Mouse (Mus musculus) retina, postnatal 1 day (tissue): ENCODE measurements around the gene Evi2.

Source experiments
- DNase-seq: peaks from one replicate; pipeline ENCODE4 v3.0.0-alpha.2; 2012

The Evi2 gene

DNA sequence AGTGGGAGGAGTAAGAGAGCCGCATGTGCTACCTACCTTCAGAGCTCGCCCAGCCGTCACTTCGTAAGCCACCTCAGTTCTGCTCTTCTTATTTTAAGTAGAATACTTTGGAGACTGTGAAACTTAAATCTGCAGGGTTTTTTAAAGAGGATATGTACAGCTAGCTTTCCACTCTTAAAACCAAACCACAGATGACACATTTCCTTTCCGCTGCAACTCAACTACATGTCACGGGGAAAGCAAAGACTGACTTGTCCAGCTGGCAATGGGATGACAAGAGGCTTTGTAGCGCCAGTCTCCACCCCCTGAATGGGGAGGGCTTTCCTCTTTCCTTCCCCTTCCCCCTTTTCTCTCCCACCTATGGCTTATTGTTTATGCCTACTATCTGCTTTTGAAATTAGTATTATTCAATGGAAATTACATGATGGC, at the start of gene Evi2, which contains the start of gene Evi2a:
Evi2 (minus strand) TSS at position 257 of the 429 bp plus-strand sequence.
Evi2a (minus strand) TSS at position 277 of the 429 bp plus-strand sequence.
- peak; percentile 6 for DNase-seq

DNA sequence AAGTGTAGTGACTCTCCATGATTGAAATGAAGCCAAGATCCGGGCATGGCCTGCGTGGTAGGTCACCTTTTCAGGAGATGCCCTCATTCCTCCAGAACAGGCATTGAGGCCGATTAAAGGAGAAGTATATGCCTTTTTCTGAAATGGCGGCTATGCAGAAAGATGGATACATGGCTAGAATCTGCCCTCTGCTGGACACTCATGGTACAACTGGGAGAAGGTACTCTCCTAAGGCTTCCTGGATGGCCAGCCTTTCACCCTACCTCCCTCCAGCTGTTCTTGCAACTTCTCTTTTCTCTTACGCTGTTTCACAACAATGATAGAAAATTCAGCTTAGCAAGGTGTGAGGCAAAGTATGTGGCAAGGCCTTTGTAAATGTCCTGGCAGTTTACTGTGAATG, 47.4 kb upstream of the Evi2 start:
- DNase-seq = peak; percentile 84

DNA sequence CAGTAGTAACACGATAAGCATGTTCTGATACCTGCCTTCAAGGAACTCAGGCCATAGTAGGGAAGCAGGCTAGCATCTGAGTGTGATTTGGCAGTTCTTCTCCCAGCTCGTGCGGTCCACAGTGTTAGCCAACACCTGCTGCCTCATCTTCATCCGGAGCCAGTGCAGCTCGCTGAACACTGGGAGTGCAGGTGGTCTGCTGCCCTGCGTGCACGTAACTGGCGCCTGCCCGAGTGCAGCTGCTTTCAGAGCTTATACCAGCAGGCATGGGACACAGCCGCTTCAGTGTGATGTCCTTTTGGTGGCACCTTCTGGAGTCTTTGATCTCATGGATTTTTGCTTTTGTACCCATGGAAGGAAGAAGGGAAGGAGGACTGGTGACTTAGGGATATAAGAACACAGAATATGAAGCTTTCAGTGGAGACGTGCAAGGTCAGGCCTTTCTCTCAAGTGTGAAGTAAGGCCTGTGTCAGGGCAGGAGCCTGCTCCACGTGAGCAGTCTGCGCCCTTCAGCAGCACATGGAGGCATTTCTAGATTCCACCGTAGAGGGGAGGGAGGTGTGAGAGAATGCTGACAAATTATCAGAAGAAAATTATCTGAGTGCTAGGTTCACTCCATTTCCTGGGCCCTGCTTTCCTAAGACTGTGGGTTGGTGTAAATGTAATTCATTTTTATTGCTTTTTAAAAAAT, 45.1 kb upstream of the Evi2 start:
- DNase-seq = no peak

DNA sequence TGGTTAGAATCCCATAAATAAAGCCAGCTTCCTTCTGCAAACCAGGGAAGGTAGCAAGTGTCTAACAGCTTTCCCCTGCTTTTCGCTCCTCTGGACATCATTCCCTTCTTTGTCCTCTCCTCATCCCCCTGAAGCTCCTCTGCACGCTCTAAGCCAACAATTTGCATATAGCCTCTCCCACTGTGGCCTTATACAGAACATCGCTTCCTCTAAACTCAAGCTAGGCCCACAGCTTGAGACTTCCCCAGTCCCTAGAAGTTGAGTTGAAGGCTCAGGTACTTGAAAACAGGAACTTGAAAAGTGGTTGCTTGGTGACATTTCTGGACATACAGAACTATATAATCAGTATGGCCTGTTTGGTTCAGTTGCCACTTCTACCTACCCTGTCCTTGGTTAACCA, 43.4 kb upstream of the Evi2 start:
- DNase-seq = no peak

DNA sequence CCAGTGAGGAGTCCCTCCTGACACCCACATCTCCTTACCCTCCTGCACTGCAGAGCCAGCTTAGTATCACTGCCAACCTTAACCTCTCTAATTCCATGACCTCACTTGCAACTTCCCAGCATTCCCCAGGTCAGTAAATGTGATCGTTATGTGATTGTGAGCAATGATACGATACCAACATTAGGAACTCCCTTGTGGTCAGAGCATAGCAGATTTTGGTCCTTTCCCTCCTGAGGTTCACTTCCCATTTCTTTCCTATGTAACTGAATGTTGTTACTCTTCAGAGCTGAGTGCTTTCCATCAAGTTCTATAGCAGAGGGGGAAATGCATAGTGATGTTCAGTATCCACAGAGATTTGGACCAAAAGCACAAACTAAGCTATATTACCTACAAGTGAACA, 39.9 kb upstream of the Evi2 start:
- DNase-seq = no peak

DNA sequence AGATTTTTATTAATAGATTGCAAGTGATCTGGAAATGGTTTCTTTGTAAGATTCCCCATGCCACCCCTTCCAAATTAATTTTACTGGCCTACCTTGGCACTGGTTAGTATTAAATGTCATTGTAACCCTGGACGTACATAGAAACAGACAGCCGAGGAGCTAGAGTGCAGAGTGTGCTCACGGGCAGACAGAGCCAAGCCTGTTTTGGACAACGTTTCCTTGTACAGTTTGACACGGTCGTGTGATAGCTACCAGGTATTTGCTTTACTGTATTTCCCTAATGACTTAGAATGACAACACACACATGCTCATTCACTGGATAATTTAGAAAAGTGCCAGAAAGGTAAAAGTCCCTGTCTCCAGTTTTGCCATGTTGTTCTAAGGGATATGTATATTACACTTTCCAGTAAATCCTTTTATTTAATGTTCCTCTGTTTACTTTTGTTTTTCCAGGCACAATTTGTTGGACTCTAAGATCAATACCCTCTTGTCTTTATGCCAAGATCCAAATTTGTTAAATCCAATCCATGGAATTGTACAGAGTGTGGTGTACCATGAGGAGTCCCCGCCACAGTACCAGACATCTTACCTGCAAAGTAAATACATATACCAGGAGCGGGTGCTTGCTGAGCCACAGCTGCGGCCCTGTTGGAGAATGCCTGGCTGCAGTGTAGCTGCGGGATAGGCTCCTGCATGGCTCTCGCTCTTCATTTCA, 38.0 kb upstream of the Evi2 start:
- no peak for DNase-seq

DNA sequence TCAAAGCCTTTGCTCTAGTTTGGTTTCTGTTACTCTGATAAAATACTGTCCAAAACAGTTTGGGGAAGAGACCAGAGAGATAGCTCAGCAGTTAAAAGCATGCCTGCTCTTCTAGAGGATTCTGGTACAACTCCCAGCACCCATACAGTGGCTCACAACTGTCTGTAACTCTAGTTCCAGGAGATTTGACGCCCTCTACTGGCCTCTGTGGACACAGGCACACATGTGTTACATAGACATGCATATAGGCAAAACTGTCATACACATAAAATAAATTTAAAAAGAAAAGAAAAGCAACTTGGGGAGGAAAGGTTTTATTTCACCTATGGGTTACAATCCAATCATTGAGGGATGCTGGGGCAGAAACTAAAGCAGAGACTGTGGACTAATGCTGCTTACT, 36.6 kb upstream of the Evi2 start:
- no peak for DNase-seq

DNA sequence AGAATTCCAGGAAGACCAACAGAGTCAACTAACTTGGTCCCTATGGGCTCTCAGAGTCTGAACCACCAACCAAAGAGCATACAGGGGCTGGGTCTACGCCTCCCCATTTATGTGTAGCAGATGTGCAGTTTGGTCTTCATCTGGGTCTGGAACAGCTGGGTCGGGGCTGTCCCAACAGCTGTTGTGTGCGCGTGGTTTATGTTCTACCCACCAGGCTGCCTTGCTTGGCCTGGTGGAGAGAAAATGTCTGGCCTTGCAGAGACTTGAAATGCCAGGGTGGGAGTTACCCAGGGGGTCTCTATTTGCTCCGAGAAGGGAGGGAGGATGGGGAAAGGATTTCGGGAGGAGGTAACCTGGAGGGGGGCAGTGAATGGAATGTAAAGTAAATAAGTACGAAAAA, 33.1 kb upstream of the Evi2 start:
- no peak for DNase-seq

DNA sequence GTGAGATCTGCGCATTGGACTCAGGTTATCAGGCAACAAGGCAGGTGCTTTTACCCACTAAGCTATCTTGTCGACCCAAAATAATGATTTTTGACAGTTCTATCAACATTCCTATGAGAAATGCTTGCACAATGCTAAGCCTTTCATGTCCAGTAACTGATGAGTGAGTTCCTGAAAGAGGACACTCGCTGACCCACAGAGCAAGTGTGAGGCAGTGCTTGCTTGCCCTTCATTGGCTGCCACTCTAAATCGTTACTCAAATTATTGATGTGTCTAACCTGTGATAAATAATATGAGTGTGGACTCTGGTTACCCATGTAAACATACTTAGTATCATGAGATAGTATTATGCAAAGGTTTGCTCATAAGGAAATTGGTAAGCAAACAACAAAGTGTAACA, 30.1 kb upstream of the Evi2 start:
- no peak for DNase-seq

DNA sequence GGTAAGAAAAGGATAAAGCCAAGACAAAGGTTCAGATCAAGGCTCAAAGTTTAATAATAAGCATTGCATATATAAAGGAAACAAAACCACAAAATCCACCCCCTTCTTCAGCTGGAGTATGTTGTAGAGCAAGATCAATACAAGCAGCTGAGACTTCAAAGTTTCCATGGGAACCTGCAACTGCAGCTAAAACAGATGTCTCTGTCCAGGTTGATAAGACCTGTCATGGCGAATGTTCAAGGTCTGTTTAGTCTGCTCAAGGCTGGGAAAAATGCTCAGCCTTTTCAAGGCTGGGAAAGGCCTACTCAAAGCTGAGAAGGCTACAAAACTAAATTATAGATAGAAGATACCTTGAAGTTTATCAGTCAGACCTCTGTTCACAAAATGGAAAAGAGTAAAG, 22.2 kb upstream of the Evi2 start:
- no peak for DNase-seq

DNA sequence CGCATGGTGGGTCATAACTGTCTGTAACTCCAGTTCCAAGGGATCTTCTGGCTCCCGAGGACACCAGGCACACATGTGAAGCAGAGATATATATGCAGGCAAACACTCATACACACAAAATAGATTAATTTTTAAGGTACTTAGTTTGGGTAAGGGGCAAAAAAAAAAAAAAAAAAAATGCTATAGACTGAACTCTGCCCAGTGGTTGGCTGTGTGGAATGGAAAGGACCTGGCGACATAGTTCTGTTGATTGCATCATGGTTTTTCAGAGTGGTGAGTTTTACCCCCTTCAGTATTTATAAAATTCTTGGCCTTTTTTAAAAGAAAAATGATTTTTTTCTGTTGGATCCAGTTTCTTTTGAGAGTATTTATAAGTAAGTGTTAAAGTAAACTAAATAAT, 5.9 kb upstream of the Evi2 start:
- DNase-seq = no peak

DNA sequence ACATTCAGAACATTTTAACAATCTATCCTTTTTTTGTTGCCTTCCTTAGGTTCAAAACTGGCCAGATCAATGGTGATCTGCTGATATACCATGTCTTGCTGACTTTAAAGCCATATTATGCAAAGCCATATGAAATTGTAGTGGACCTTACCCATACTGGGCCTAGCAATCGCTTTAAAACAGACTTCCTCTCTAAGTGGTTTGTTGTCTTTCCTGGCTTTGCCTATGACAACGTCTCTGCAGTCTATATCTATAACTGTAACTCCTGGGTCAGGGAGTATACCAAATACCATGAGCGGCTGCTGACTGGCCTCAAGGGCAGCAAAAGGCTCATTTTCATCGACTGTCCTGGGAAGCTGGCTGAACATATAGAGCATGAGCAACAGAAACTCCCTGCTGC, 5.2 kb upstream of the Evi2 start:
- no peak for DNase-seq

DNA sequence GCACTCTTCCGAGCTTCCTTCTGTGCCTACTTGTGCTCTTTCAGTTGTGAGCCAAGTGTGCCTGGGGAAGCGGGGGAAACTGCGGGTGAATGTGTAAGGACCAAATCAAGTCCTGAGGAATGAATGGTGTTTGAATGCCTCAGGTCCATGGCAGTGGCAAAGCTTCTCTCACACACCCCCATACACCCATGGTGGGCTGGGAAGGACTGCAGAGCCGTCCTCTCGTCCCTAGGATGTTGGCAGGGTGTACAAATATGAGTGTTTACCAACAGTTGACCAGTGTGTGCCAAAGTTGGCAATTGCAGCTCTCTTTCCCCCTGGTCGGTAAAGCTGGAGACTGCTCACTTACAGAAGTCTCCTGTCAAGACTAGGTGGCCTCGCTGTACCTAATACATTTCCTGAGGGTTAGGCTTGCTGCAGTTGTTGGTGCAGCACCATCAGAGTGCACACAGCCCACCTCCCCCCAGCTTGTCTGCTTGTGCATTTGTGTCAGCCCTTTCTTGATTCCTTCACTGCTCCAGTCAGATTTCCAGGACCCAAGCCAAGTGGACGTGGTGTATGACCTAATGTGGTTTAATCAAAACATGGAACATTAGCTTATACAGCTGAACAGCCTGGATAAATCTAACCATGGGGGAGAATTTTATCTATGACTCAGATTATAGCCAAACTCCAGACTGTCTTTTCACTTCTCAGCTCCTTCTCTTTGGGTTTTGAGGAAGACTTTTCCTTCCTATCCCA, 3.7 kb upstream of the Evi2 start:
- DNase-seq = peak; percentile 2

DNA sequence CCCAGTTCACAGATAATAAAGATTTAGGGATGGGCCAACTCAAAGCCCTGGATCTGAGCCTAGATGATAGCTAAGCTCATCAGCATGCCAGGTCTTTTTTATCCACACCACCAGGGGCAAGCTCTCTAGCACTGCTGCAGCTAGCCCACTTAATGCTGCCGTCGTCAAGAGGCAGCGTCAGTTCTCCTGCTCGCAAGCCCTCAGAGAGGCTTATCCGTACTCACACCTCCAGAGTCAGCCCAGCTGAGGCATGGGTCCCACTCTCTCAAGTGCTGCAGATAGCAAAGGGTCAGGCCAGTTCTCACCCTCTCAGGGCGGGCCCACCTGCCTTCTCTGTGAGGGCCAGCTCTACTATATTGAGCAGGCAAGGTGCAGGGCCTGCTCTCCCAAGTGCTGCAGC, 2.9 kb upstream of the Evi2 start:
- DNase-seq = peak; percentile 4

DNA sequence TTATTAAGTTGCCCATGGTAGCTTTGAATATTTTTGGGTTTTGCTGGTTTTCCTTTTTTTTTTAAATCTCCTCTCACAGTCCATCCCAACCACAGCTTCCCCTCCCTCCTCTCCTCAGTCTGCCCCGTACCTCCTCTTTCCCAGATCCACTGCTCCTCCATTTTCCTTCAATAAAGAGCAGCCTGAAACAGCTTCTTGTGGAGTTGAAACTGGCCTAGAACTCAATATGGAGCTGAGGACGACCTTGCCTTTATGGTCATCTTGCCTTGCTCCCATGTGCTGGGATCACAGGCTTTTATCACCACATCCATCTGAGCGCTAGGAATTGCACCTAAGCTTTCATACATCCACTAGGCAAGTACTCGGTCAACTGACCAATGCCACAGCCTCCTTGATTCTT, 1.1 kb upstream of the Evi2 start:
- DNase-seq = no peak

DNA sequence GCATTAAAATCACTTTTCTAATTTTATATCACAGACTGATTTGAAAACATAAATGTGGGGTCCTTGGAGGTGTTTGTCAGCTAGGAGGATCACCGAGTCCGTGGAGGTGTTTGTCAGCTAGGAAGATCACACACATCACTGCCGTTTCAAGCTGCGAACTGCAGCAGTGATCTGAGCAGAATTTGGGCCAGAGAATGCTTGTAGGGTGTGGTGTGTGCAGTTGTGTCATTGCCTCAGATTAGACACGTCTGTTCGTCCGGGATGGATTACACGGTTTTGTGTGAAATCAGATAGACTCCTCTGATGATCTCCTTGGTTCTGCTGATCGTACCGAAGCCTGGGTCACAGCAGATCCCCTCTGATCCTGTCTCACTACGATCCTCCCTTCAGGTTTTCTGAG, 385 bp upstream of the Evi2 start:
- DNase-seq = no peak

DNA sequence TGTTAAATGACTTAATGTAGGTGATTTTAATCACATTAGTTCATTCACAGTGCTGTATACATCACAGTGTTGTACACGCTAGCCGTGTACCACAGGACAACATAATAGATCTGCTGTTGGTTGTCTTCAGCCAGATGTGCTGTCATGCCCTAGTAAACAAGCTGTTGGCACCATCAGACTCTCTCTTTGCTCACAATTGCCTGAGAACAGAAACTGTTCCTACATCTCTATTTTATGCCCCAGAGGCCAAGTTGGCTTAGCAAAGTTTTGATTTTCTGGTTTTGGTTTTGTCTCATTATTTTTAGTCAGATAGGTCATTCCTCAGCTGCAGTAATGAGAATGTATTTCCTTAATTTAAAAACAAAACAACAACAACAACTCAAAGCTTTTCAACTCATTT, 653 bp downstream of the Evi2 start:
- DNase-seq = no peak

DNA sequence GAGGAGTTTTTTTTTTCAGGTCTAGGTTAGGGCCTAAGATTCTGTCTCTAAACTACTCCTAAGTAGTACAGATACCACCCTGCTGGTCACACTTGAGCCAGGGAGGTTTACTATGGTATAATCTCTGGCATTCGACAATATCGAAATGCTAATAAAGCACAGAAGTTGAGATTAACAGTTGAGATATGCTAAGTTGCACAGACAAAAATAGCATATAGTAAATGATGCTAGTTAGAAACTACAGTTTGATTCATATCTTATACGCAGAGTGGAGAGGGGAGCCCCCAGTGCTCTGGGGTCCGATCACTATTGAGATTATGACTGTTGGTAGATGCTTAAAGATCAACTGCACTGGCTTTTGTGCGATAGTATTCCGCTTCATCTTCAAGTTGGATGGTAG, 1.2 kb downstream of the Evi2 start:
- no peak for DNase-seq

DNA sequence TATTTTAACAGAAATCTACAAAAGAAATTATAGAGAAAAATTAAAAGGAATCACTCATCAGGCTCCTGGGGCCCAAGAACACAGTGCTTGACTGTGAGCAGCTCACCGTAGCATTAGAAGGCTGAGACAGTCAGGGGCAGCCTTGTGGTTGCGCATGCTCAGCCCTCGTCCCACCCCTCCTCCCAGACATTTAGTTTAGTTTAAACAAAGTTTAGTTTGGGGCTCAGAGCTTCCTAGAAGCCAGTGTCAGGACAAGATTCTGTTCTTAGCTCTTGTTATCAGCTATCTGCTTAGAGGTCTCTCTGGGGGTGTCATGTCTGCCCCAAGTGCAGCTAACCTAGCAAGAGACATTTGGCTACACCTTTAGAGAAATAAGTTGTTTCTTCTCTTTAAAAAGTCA, 1.8 kb downstream of the Evi2 start:
- DNase-seq = no peak

DNA sequence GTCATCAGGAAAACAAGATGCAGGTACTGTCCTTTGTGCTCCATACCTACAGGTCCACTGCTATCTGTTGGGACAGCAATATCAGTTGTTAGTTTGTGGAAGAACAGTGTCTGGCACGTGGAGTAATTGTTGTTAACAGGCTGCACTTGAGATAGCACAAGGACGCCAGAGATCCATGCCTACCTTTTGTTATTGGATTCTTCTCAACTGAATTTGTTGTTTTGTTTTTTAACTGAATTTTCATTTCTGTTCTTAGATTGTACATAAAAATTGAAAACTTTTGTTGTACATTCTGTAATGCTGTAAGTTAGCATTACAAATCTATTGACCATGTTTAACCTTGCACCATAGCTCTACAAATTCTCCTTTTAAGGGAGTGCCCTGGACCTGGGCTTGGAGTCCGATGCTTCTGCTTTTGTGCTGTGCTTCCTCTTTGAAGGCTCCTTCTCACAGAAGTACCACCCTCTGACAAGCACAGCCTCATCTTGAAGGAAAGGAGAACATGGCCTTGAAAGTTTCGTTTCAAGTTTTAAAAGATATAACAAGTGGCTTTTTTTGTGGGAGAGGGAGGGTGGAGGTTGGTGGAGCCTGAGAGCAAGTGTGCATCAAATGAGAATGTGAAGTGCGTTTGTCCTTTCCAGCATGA, 2.5 kb downstream of the Evi2 start:
- DNase-seq = no peak

DNA sequence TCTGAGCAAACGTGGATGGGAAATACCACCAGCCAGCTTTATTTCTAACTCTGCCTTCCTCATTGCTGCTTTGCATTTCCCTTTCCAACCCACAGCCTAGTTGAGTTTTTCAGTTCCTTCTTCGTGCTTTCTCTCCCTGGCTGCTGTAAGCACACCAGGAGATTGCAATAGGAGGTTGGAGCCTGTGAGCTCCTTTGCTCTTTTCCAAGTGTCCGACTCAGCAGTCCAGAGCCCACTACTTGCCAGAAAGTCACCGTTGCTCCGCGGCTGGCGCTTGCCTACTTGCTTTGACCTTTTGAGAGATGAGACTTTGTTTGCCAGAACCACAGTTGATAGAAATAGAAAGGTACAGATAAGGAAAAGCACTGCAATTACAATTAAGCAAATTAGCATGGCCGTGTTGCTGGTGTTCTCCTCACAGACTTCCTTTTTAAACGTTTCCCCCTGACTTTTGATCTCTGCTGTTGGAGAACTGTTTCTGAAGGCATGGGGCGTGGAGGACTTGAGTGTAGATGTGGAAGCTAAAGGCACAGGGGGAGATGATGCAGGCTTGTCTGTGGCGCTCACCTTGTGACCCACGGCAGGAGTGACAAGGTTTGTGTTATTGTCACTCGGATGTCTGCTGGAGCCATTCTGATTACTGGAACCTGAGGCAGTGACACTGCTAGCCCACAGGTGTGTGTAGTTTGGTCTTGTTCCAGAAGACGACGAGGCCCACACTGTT, 3.2 kb downstream of the Evi2 start:
- no peak for DNase-seq

DNA sequence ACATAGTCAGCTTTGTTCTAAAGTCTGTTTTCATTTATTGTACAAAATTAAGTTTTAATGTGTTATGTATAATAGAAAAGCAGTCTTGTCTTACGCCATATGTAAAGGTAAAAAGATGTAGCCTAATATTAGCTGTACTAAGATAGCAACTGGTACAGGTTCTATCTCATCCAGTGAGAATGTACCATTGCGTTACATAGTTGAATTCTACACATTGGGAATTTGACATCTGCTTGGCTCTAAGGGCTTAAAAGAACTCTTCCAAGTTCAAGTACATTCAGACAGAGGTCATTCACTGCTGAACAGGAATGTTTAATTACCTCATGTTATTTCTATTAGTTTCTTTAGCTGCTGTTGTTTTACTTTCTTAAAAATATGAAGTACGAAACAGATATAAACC, 3.8 kb downstream of the Evi2 start:
- DNase-seq = no peak

DNA sequence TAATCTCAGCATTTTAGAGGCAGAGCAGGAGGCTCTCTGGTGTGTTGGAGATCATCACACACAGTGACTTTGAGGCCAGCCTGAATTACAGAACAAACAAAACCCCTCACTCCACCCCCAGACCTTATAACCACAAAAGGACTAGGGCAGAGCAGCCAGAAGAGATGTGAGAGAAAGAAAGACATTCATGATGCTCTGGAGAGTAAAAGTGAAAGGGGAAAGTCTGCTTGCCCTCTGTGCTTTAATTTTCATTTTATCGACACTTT, 6.1 kb downstream of the Evi2 start:
- no peak for DNase-seq
